Mouse (Mus musculus) lung, postnatal 0 days (tissue): Measurements from ENCODE around the gene Atg2a. TPM values are rescaled to one million over a fixed set of nuclear protein-coding genes. Genes with fewer than 3 reads are reported as not detected.
"Not testable (repeated sequence)": the region's sequence is repeated elsewhere in the genome, so short reads cannot be mapped to it uniquely, and the experiment has no call there.

Source experiments
- ATAC-seq: fragments of 200-750 bp; cut with Nextera tagmentation; 2 replicates; pipeline ENCODE4 v1.8.0; 2017; ENCODE audit warnings: moderate library complexity
- DNase-seq: peaks from one replicate; pipeline ENCODE4 v3.0.0-alpha.2; 2016; ENCODE audit warnings: low spot score
- H3K27ac ChIP-seq: fragments of 300-500 bp; sonication (generic); 2 replicates; pipeline ENCODE4 v1.5.1; 2014; ENCODE audit warnings: antibody characterized with exemption, mild to moderate bottlenecking, low read length, mixed read lengths
- H3K27me3 ChIP-seq: fragments of 300-500 bp; sonication (generic); replicated peaks from 2 replicates; pipeline ENCODE4 v1.6.1; 2014; ENCODE audit warnings: low read length, mixed read lengths; ENCODE audit not compliant: insufficient read depth
- H3K36me3 ChIP-seq: fragments of 300-500 bp; sonication (generic); 2 replicates; pipeline ENCODE4 v1.6.1; 2014; ENCODE audit warnings: low read length, mixed read lengths; ENCODE audit not compliant: insufficient read depth
- H3K4me1 ChIP-seq: fragments of 300-500 bp; sonication (generic); 2 replicates; pipeline ENCODE4 v1.6.1; 2014; ENCODE audit warnings: antibody characterized with exemption, low read depth, low read length, mixed read lengths; ENCODE audit not compliant: insufficient read depth
- H3K4me2 ChIP-seq: fragments of 300-500 bp; sonication (generic); replicated peaks from 2 replicates; pipeline ENCODE4 v1.6.1; 2014; ENCODE audit warnings: low read depth, mild to moderate bottlenecking, low read length, moderate library complexity, mixed read lengths
- H3K4me3 ChIP-seq: fragments of 300-500 bp; sonication (generic); 2 replicates; pipeline ENCODE4 v1.5.1; 2014; ENCODE audit warnings: low read depth, low read length
- H3K9ac ChIP-seq: fragments of 300-500 bp; sonication (generic); replicated peaks from 2 replicates; pipeline ENCODE4 v1.6.1; 2014; ENCODE audit warnings: low read depth, mild to moderate bottlenecking
- H3K9me3 ChIP-seq: fragments of 300-500 bp; sonication (generic); 2 replicates; pipeline ENCODE4 v1.6.1; 2016; ENCODE audit warnings: low read length, mixed read lengths
- CTCF ChIP-seq: IDR thresholded peaks from 2 replicates; pipeline ENCODE4 v1.5.1; 2016; ENCODE audit warnings: antibody characterized with exemption, mild to moderate bottlenecking
- EP300 ChIP-seq: IDR thresholded peaks from 2 replicates; pipeline ENCODE4 v1.6.1; 2016; ENCODE audit warnings: antibody characterized with exemption, mild to moderate bottlenecking, control low read depth
- WGBS: fragments of 180-500 bp; shearing (Covaris S2); extraction: QIAGEN DNeasy Blood & Tissue Kit; methylation state at CpG from one replicate; pipeline ENCODE4 v1.1.7; 2014; 5-methylcytosine and 5-hydroxymethylcytosine counted together
- microRNA counts: library from miRNA; unstranded; fragments of <30 nt; microRNA quantifications from one replicate; lab custom pipeline; 2015
- microRNA-seq: library from miRNA; unstranded; fragments of <30 nt; microRNA quantifications from one replicate; pipeline ENCODE4, GENCODE M21; 2016
- polyA plus RNA-seq: library from polyadenylated mRNA; unstranded; fragments of >200 nt; fragmentation: Nextera tagmentation; extraction: Ambion mirVana; gene quantifications from 2 replicates; pipeline ENCODE4 v1.2.1, GENCODE M21; 2015

The Atg2a gene
- polyA plus RNA-seq, 1 experiment from 2014 or later = 5.9 TPM

DNA sequence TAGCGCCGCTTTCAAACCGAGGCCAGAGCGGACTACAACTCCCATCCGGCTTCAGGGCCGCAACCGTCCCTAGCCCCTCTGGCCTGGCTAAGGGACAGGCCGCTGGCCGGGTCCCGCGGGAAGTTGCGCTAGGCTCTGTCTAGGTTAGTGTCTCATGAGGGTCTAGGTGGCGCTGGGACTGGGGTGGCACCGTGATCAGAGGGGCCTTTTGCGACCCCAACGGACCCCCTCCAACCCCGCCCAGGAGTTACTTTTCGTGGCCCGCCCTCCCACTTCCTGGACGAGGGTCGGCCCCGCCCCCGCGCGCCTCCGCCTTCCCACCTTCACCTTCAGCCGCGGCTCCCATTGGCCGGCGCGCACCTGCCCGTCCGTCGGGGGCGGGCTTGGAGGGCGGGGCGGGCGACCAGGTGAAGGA, 64.7 kb downstream of the Atg2a start, which contains the start of gene Cdc42bpg:
Gene Cdc42bpg (plus strand): TSS at position 320 of the 415 bp plus-strand sequence.
- DNase-seq (peak; percentile 95), ATAC-seq (peak; percentile 80)
- no peak for TF ChIP-seq CTCF
- no peak for TF ChIP-seq EP300
- Histone ChIP-seq H3K4me2 (peak within 1 kb of the TSS; percentile 80), H3K9me3 (no peaks in the 10 kb centered on the region), H3K36me3 (0 out of 2 replicates have a peak, but pooled peaks cover 1% of the 10 kb centered on the region), H3K4me1 (peaks cover 13% of the 10 kb centered on the region), H3K27ac (peak within 1 kb of the TSS; percentile 90), H3K27me3 (no peaks in the 10 kb centered on the region), H3K4me3 (peak within 1 kb of the TSS; percentile 62), H3K9ac (peak within 1 kb of the TSS; percentile 60)
- WGBS = 2% methylated on average over 25 of the region's 38 CpGs

DNA sequence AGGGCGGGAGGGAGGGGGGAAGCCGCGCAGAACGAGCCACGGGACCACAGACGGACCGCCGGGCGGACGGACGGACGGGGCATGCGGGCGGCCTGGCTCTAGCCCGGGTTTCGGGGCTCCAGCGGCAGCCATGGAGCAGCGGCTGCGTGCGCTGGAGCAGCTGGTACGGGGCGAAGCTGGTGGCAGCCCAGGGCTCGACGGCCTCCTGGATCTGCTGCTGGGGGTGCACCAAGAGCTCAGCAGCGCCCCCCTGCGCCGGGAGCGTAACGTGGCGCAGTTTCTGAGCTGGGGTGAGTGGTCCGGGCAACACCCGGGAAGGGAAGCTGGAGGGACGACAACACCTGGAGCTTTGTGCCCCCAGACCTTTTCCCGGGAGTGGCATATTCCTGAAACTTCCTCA, 65.1 kb downstream of the Atg2a start:
- Histone ChIP-seq H3K27me3 (no peaks in the 10 kb centered on the region), H3K4me3 (peak overlapping the region; percentile 62), H3K4me2 (peak overlapping the region; percentile 80), H3K36me3 (0 out of 2 replicates have a peak, but pooled peaks cover 4% of the 10 kb centered on the region), H3K9ac (peak overlapping the region; percentile 60), H3K9me3 (no peaks in the 10 kb centered on the region), H3K4me1 (peaks cover 13% of the 10 kb centered on the region), H3K27ac (peak overlapping the region; percentile 90)
- ATAC-seq = peak; percentile 68
- TF ChIP-seq EP300 (no peak), CTCF (peak; percentile 90)
- WGBS = 1% methylated on average over 31 of the region's 34 CpGs
- peak; percentile 94 for DNase-seq

DNA sequence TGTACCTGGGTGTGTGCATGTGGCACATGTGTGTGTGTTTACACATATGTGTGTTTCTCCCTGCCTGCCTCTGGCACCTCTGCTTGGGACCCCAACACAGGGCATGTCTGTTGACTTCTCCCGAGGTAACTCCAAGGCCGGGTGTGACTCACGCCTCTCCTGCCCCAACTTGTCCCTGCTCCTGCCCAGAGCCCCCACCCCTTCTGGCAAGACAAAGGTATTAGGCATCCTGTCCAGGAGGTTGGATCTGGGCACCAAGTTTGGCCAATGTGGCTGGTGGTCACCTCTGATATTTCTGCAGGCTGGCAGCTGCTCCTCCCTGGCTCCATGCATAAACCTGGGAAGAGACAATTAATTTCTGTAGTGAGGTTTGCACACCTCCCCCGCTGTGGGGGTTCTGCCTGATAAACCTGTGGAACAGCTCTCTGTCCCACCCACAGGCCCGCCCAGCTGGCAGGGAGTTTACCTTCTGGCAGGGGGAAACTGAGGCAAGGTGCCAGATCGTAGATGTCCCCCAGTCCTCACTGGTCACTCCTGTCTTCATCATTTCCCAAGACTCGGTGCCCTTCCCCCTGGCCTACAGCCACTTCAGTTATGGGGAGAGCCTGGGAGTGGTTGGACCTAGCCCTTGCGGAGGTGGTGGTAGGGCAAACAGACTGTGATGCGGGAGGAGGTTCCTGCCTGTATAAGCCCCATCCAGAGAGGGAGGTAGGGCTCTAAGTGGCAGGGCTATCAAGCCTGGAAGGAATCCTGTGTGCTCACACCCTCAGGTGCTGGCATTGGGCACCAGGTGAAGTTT, 66.5 kb downstream of the Atg2a start:
- no peaks in the 10 kb centered on the region for H3K27me3 ChIP-seq
- peak overlapping the region; percentile 80 for H3K4me2 ChIP-seq
- H3K4me3 ChIP-seq = peak overlapping the region; percentile 62; the same call in 1 of the 2 replicates
- H3K9ac ChIP-seq = no peak overlapping the region
- WGBS = 58% methylated on average over 9 of the region's 9 CpGs
- peaks cover 6% of the 10 kb centered on the region; the same call in 1 of the 2 replicates for H3K36me3 ChIP-seq
- ATAC-seq (peak; percentile 76), DNase-seq (peak; percentile 93)
- peak overlapping the region; percentile 90 for H3K27ac ChIP-seq
- TF ChIP-seq EP300 = peak; percentile 42; the same call in 1 of the 2 replicates
- TF ChIP-seq CTCF = no peak
- H3K9me3 ChIP-seq = no peaks in the 10 kb centered on the region
- peaks cover 5% of the 10 kb centered on the region for H3K4me1 ChIP-seq

DNA sequence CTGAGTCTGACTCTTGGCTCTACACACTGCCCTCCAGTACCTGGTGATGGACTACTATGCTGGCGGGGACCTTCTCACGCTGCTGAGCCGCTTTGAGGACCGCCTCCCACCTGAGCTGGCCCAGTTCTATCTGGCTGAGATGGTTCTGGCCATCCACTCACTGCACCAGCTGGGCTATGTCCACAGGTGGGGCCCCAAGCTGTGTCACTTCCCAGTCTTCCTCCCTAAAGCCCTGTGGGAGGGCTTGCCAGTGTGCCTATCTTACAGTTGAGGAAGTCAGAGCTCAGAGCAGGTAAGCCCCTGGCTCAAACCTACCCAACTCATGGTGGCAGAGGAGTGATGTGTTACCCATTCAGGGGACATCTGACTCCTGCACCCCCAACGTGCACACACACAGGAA, 68.7 kb downstream of the Atg2a start:
- Histone ChIP-seq H3K9me3 (no peaks in the 10 kb centered on the region), H3K27me3 (no peaks in the 10 kb centered on the region), H3K9ac (no peak overlapping the region), H3K36me3 (peaks cover 10% of the 10 kb centered on the region; the same call in 1 of the 2 replicates), H3K4me3 (no peak overlapping the region), H3K27ac (no peak overlapping the region), H3K4me2 (no peak overlapping the region), H3K4me1 (peaks cover 5% of the 10 kb centered on the region)
- TF ChIP-seq CTCF = no peak
- no peak for TF ChIP-seq EP300
- ATAC-seq = no peak
- WGBS = 93% methylated on average over 5 of the region's 5 CpGs
- DNase-seq = no peak

DNA sequence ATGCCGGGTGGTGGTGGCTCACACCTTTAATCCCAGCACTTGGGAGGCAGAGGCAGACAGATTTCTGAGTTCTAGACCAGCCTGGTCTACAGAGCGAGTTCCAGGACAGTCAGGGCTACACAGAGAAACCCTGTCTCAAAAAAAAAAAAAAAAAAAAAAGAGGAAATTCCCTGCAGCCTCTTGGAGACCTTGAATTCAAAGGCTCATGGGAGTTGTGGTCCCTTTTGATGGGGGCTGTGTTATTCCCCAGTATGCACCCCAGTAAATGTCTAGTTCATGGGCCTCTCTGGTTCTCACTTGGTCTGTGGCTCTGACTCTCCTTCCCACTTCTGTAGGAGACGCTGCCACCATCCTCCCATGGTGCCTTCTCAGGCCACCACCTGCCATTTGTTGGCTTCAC, 70.3 kb downstream of the Atg2a start:
- not testable (repeated sequence) for H3K27me3 ChIP-seq, H3K4me1 ChIP-seq, H3K9ac ChIP-seq, H3K4me2 ChIP-seq, H3K9me3 ChIP-seq, DNase-seq, H3K27ac ChIP-seq, H3K4me3 ChIP-seq, ATAC-seq
- peaks cover 23% of the 10 kb centered on the region; the same call in 1 of the 2 replicates for H3K36me3 ChIP-seq
- WGBS = 81% methylated on average over 3 of the region's 3 CpGs

MicroRNAs encoded within 50 kb of the gene (microRNA counts, 519-probe panel; counts per million panel counts)
- microRNA mmu-miR-192 (lab: Ali Mortazavi, UCI) = 2,150 counts per million, percentile 5 among the panel's probes with 10 or more counts

Small RNAs within 50 kb of the gene (microRNA-seq; reads per million reads assigned to microRNA genes)
- gene Mir192 (117 reads per million, percentile 51 among the genes with 10 or more reads in this experiment), gene Mir194-2 (57.5 reads per million, percentile 43 among the genes with 10 or more reads in this experiment)

Other genes with a start within 250 kb of the Atg2a start
- gene Capn1, start 225.8 kb upstream of the Atg2a start, polyA plus RNA-seq = 11.9 and 14.3 TPM in 2 replicates
- gene Syvn1, start 195.1 kb upstream of the Atg2a start, polyA plus RNA-seq = 16.3 and 18.7 TPM in 2 replicates
- gene Mrpl49, start 183.9 kb upstream of the Atg2a start, polyA plus RNA-seq = 36.7 and 37.6 TPM in 2 replicates
- 784 and 827 TPM in 2 replicates for gene Fau, start 183.8 kb upstream of the Atg2a start, polyA plus RNA-seq
- gene Znhit2, start 180.5 kb upstream of the Atg2a start, polyA plus RNA-seq = 31.2 and 33.9 TPM in 2 replicates
- 8.1 and 9.5 TPM in 2 replicates for gene Tm7sf2, start 173.3 kb upstream of the Atg2a start, polyA plus RNA-seq
- gene Vps51, start 164.4 kb upstream of the Atg2a start, polyA plus RNA-seq = 48.7 and 52.7 TPM in 2 replicates
- gene Tmem262, start 161.6 kb upstream of the Atg2a start, polyA plus RNA-seq = not detected in 2 replicates
- gene Gm28374, start 159.4 kb upstream of the Atg2a start, polyA plus RNA-seq = 0.35 and 0.62 TPM in 2 replicates
- 53.5 and 57.8 TPM in 2 replicates for gene Zfpl1, start 156.7 kb upstream of the Atg2a start, polyA plus RNA-seq
- gene Cdca5, start 156.7 kb upstream of the Atg2a start, polyA plus RNA-seq = 2.8 TPM in 2 replicates
- gene AC131692.1, start 147.2 kb upstream of the Atg2a start, polyA plus RNA-seq = not detected in 2 replicates
- gene Naaladl1, start 135.9 kb upstream of the Atg2a start, polyA plus RNA-seq = 0.14 TPM in 1 of 2 replicates, not detected in the other
- 22.3 and 24.5 TPM in 2 replicates for gene Sac3d1, start 123.0 kb upstream of the Atg2a start, polyA plus RNA-seq
- 29.7 and 30.8 TPM in 2 replicates for gene Snx15, start 113.4 kb upstream of the Atg2a start, polyA plus RNA-seq
- 0.93 and 1.0 TPM in 2 replicates for gene Batf2, start 100.7 kb upstream of the Atg2a start, polyA plus RNA-seq
- 64.5 and 64.6 TPM in 2 replicates for gene Arl2, start 100.1 kb upstream of the Atg2a start, polyA plus RNA-seq
- 0.10 TPM in 1 of 2 replicates, not detected in the other for gene Majin, start 57.3 kb upstream of the Atg2a start, polyA plus RNA-seq
- 0.49 and 0.55 TPM in 2 replicates for gene Gpha2, start 15.3 kb upstream of the Atg2a start, polyA plus RNA-seq
- 20.2 and 21.6 TPM in 2 replicates for gene Ppp2r5b, start 5.8 kb upstream of the Atg2a start, polyA plus RNA-seq
- gene Ehd1, start 35.1 kb downstream of the Atg2a start, polyA plus RNA-seq = 115 and 119 TPM in 2 replicates
- gene Cdc42bpg, start 64.8 kb downstream of the Atg2a start, polyA plus RNA-seq = 2.8 and 3.2 TPM in 2 replicates
- 42.1 and 42.7 TPM in 2 replicates for gene Men1, start 93.3 kb downstream of the Atg2a start, polyA plus RNA-seq
- 22.5 and 25.0 TPM in 2 replicates for gene Map4k2, start 99.5 kb downstream of the Atg2a start, polyA plus RNA-seq
- 48.1 and 49.5 TPM in 2 replicates for gene Sf1, start 122.0 kb downstream of the Atg2a start, polyA plus RNA-seq
- 20.5 and 32.1 TPM in 2 replicates for gene Pygm, start 142.7 kb downstream of the Atg2a start, polyA plus RNA-seq
- 99.2 and 128 TPM in 2 replicates for gene Rasgrp2, start 157.7 kb downstream of the Atg2a start, polyA plus RNA-seq
- 3.8 and 4.7 TPM in 2 replicates for gene Nrxn2, start 177.1 kb downstream of the Atg2a start, polyA plus RNA-seq